Mouse (Mus musculus): ENCODE measurements around the gene Nrbf2. TPM values are rescaled to one million over a fixed set of nuclear protein-coding genes. Genes with fewer than 3 reads are reported as not detected.

Nrbf2 gene
- polyA plus RNA-seq, 1 experiment, result 16.8 TPM

GRCm38 (mm10) chr10:67302340-67302739 lies 17.2 kb upstream of the Nrbf2 start:
- no peak overlapping the region for H3K4me2 ChIP-seq (ENCODE audit: low read depth)
- H3K4me3 ChIP-seq, result no peak overlapping the region
- H3ac ChIP-seq (ENCODE audit: control insufficient read depth, insufficient read length), result no peak overlapping the region
- H3K27me3 ChIP-seq (ENCODE audit: control insufficient read depth, insufficient read depth, insufficient read length), result no peaks in the 10 kb centered on the region
- no peaks in the 10 kb centered on the region for H3K79me2 ChIP-seq (ENCODE audit: control insufficient read depth, insufficient read depth)
- TF ChIP-seq POLR2AphosphoS2 (IDR thresholded peaks at IDR 0.05; ENCODE audit: insufficient read length, low read depth), result no peak
- no peak for TF ChIP-seq POLR2A (IDR thresholded peaks at IDR 0.05; ENCODE audit: insufficient read length, low read depth)
- no peak for TF ChIP-seq TCF12 (IDR thresholded peaks at IDR 0.05; ENCODE audit: insufficient read depth, poor library complexity, severe bottlenecking)
- no peak for TF ChIP-seq TCF3 (IDR thresholded peaks at IDR 0.05; ENCODE audit: insufficient read length, low read depth)
- no peak for TF ChIP-seq MAX (IDR thresholded peaks at IDR 0.05; ENCODE audit: low read depth)
- no peak for TF ChIP-seq MYOD1 (IDR thresholded peaks at IDR 0.05; ENCODE audit: control insufficient read depth in 1 of 3, insufficient read length in 2 of 3, low read depth in 2 of 3)
- no peak for TF ChIP-seq CEBPB (IDR thresholded peaks at IDR 0.05; ENCODE audit: insufficient read depth, poor library complexity, severe bottlenecking)
- TF ChIP-seq REST (IDR thresholded peaks at IDR 0.05; ENCODE audit: insufficient read depth, insufficient read length), result no peak
- no peak for TF ChIP-seq E2F4 (IDR thresholded peaks at IDR 0.05; ENCODE audit: insufficient read depth)
- TF ChIP-seq SRF (IDR thresholded peaks at IDR 0.05; ENCODE audit: control insufficient read depth, insufficient read length, low read depth), result no peak
- no peak for TF ChIP-seq MYOG (IDR thresholded peaks at IDR 0.05; ENCODE audit: control insufficient read depth in 1 of 3, insufficient read depth in 1 of 3, insufficient read length in 2 of 3, low read depth in 2 of 3)
- no peak for TF ChIP-seq USF1 (IDR thresholded peaks at IDR 0.05; ENCODE audit: low read depth)
- no peaks in the 10 kb centered on the region for H3K36me3 ChIP-seq (ENCODE audit: control insufficient read depth, insufficient read depth)

GRCm38 (mm10) chr10:67301046-67301445 lies 15.9 kb upstream of the Nrbf2 start:
- no peak overlapping the region for H3ac ChIP-seq (ENCODE audit: control insufficient read depth, insufficient read length)
- H3K27me3 ChIP-seq (ENCODE audit: control insufficient read depth, insufficient read depth, insufficient read length), result no peaks in the 10 kb centered on the region
- no peak for TF ChIP-seq TCF3 (IDR thresholded peaks at IDR 0.05; ENCODE audit: insufficient read length, low read depth)
- TF ChIP-seq REST (IDR thresholded peaks at IDR 0.05; ENCODE audit: insufficient read depth, insufficient read length), result no peak
- TF ChIP-seq E2F4 (IDR thresholded peaks at IDR 0.05; ENCODE audit: insufficient read depth), result no peak
- TF ChIP-seq POLR2A (IDR thresholded peaks at IDR 0.05; ENCODE audit: insufficient read length, low read depth), result no peak
- TF ChIP-seq CEBPB (IDR thresholded peaks at IDR 0.05; ENCODE audit: insufficient read depth, poor library complexity, severe bottlenecking), result no peak
- no peak for TF ChIP-seq USF1 (IDR thresholded peaks at IDR 0.05; ENCODE audit: low read depth)
- no peak for TF ChIP-seq SRF (IDR thresholded peaks at IDR 0.05; ENCODE audit: control insufficient read depth, insufficient read length, low read depth)
- no peak for TF ChIP-seq MYOG (IDR thresholded peaks at IDR 0.05; ENCODE audit: control insufficient read depth in 1 of 3, insufficient read depth in 1 of 3, insufficient read length in 2 of 3, low read depth in 2 of 3)
- no peak for TF ChIP-seq MAX (IDR thresholded peaks at IDR 0.05; ENCODE audit: low read depth)
- no peak for TF ChIP-seq TCF12 (IDR thresholded peaks at IDR 0.05; ENCODE audit: insufficient read depth, poor library complexity, severe bottlenecking)
- TF ChIP-seq MYOD1 (IDR thresholded peaks at IDR 0.05; ENCODE audit: control insufficient read depth in 1 of 3, insufficient read length in 2 of 3, low read depth in 2 of 3), result no peak
- TF ChIP-seq POLR2AphosphoS2 (IDR thresholded peaks at IDR 0.05; ENCODE audit: insufficient read length, low read depth), result no peak
- no peak overlapping the region for H3K4me3 ChIP-seq
- no peaks in the 10 kb centered on the region for H3K36me3 ChIP-seq (ENCODE audit: control insufficient read depth, insufficient read depth)
- H3K4me2 ChIP-seq (ENCODE audit: low read depth), result no peak overlapping the region
- H3K79me2 ChIP-seq (ENCODE audit: control insufficient read depth, insufficient read depth), result no peaks in the 10 kb centered on the region

DNA sequence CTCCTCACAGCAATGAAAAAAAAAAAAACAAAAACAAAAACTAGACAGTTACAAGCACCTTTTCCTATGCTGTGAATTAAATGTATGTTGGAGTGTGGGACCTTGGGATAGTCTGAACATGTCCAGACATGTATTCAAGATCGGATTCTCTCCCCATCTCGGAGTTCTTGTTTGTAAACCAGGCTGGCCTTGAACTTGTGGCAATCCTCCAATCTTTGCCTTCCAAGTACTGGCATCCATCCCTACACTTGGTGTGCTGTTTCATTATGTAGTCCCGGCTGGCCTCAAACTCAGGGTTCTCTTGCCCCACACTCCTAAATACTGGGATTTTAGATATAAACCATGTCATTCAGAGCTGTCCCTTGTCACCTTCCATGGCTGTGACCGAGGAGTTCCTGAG lies 14.2 kb upstream of the Nrbf2 start:
- H3K4me2 ChIP-seq (ENCODE audit: low read depth), result peak overlapping the region; percentile 91
- no peak overlapping the region for H3K4me3 ChIP-seq
- no peaks in the 10 kb centered on the region for H3K36me3 ChIP-seq (ENCODE audit: control insufficient read depth, insufficient read depth)
- no peak for TF ChIP-seq MYOD1 (IDR thresholded peaks at IDR 0.05; ENCODE audit: control insufficient read depth in 1 of 3, insufficient read length in 2 of 3, low read depth in 2 of 3)
- no peak for TF ChIP-seq SRF (IDR thresholded peaks at IDR 0.05; ENCODE audit: control insufficient read depth, insufficient read length, low read depth)
- no peak for TF ChIP-seq USF1 (IDR thresholded peaks at IDR 0.05; ENCODE audit: low read depth)
- TF ChIP-seq MYOG (IDR thresholded peaks at IDR 0.05; ENCODE audit: control insufficient read depth in 1 of 3, insufficient read depth in 1 of 3, insufficient read length in 2 of 3, low read depth in 2 of 3), result no peak
- TF ChIP-seq POLR2A (IDR thresholded peaks at IDR 0.05; ENCODE audit: insufficient read length, low read depth), result no peak
- no peak for TF ChIP-seq MAX (IDR thresholded peaks at IDR 0.05; ENCODE audit: low read depth)
- TF ChIP-seq E2F4 (IDR thresholded peaks at IDR 0.05; ENCODE audit: insufficient read depth), result no peak
- no peak for TF ChIP-seq TCF12 (IDR thresholded peaks at IDR 0.05; ENCODE audit: insufficient read depth, poor library complexity, severe bottlenecking)
- H3ac ChIP-seq (ENCODE audit: control insufficient read depth, insufficient read length), result no peak overlapping the region
- H3K79me2 ChIP-seq (ENCODE audit: control insufficient read depth, insufficient read depth), result no peaks in the 10 kb centered on the region
- H3K27me3 ChIP-seq (ENCODE audit: control insufficient read depth, insufficient read depth, insufficient read length), result no peaks in the 10 kb centered on the region

DNA sequence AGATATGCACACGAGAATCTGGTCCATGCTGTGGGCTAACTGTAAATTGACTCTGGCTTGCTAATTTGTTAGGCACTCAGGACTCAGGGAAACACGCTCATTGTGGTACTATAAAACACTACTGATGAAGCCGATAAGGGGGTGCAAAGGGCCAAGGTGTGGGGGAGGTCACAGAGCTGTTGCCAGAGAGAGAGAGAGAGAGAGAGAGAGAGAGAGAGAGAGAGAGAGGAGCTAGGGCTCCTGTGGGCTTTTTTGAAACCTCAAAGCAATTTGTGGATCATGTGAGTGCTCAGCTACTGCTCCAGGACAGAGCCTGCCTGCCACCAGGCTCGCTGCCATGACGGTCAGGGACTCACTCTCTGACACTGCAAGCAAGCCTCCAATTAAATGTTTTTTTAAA lies 13.8 kb upstream of the Nrbf2 start:
- peak overlapping the region; percentile 91 for H3K4me2 ChIP-seq (ENCODE audit: low read depth)

More for the DNA sequence above, 13.8 kb upstream of the Nrbf2 start:
- Histone ChIP-seq H3K27me3 (ENCODE audit: control insufficient read depth, insufficient read depth, insufficient read length) (no peaks in the 10 kb centered on the region), H3K4me3 (no peak overlapping the region), H3ac (ENCODE audit: control insufficient read depth, insufficient read length) (no peak overlapping the region), H3K36me3 (ENCODE audit: control insufficient read depth, insufficient read depth) (no peaks in the 10 kb centered on the region), H3K79me2 (ENCODE audit: control insufficient read depth, insufficient read depth) (no peaks in the 10 kb centered on the region)
- no peak for TF ChIP-seq MYOD1 (IDR thresholded peaks at IDR 0.05; ENCODE audit: control insufficient read depth in 1 of 3, insufficient read length in 2 of 3, low read depth in 2 of 3)
- TF ChIP-seq POLR2AphosphoS2 (IDR thresholded peaks at IDR 0.05; ENCODE audit: insufficient read length, low read depth), result no peak
- no peak for TF ChIP-seq CEBPB (IDR thresholded peaks at IDR 0.05; ENCODE audit: insufficient read depth, poor library complexity, severe bottlenecking)
- no peak for TF ChIP-seq E2F4 (IDR thresholded peaks at IDR 0.05; ENCODE audit: insufficient read depth)
- TF ChIP-seq SRF (IDR thresholded peaks at IDR 0.05; ENCODE audit: control insufficient read depth, insufficient read length, low read depth), result no peak
- TF ChIP-seq TCF3 (IDR thresholded peaks at IDR 0.05; ENCODE audit: insufficient read length, low read depth), result no peak
- no peak for TF ChIP-seq REST (IDR thresholded peaks at IDR 0.05; ENCODE audit: insufficient read depth, insufficient read length)
- TF ChIP-seq TCF12 (IDR thresholded peaks at IDR 0.05; ENCODE audit: insufficient read depth, poor library complexity, severe bottlenecking), result no peak
- TF ChIP-seq MAX (IDR thresholded peaks at IDR 0.05; ENCODE audit: low read depth), result no peak
- no peak for TF ChIP-seq USF1 (IDR thresholded peaks at IDR 0.05; ENCODE audit: low read depth)

Measured in myocyte (in vitro differentiated cells).